Mouse (Mus musculus): ENCODE data around the gene Cyp20a1. TPM values are rescaled to one million over a fixed set of nuclear protein-coding genes. Genes with fewer than 3 reads are reported as not detected.

Gene Cyp20a1
- polyA plus RNA-seq, 1 experiment, result 26.2 TPM

DNA sequence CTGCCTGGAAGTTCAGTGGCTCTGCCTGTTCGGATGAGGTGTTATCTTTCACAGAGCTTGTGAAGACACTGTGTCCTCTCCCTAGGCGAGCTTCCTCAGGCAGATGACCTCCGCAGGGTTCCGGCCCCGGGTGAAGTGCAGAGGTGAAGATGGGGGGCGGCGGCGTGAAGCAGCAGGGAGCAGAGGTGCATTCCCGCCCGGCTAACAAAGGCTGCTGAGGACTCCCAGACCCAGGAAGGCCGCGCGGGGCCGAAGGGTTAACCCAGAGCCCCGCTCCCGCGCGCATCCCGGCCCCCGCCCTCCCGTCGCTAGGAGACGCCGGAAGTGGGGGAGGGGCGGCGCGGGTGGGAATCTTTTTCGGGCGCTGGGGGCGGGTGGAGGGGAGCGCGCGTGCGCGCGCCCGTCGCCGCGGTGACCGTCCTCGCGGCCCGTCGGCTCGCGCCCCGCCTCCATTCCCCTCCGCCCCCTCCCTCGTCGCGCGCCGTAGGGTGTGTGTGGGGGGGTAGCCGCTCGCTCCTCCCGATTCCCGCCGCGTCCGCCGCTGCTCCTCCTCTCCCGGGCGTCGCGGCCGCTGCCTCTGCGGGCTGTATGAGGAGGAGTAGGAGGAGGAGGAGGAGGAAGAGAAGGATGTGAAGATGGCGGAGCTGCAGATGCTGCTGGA lies 66.2 kb downstream of the Cyp20a1 start, which contains the start of gene Abi2:
Gene Abi2 (plus strand): TSS at position 452 of the 661 bp plus-strand sequence.
- Histone ChIP-seq H3K9ac (ENCODE audit: low read depth, poor library complexity, severe bottlenecking) (peak within 1 kb of the TSS; percentile 82), H3K4me1 (ENCODE audit: control insufficient read depth, insufficient read depth, low read length) (no peaks in the 10 kb centered on the region), H3K9me3 (replicated peaks; ENCODE audit: control insufficient read depth, insufficient read depth, low read length, poor library complexity, severe bottlenecking) (no peaks in the 10 kb centered on the region), H3K27me3 (ENCODE audit: control insufficient read depth, insufficient read depth, low read length, poor library complexity, severe bottlenecking) (no peaks in the 10 kb centered on the region), H3K36me3 (ENCODE audit: control insufficient read depth, insufficient read depth, low read length, poor library complexity, severe bottlenecking) (no peaks in the 10 kb centered on the region), H3K4me3 (ENCODE audit: low read depth, low read length) (peak within 1 kb of the TSS; percentile 93), H3K27ac (ENCODE audit: insufficient read depth, low read length) (peak within 1 kb of the TSS; percentile 78)
- TF ChIP-seq EP300 (IDR thresholded peaks at IDR 0.05; ENCODE audit: insufficient read depth, low read depth, low read length) (peak; percentile 14; the same call in 1 of the 2 replicates), CTCF (IDR thresholded peaks at IDR 0.05; ENCODE audit: low read depth, low read length) (no peak), POLR2A (IDR thresholded peaks at IDR 0.05; ENCODE audit: insufficient read depth, low read length) (peak; percentile 21)

DNA sequence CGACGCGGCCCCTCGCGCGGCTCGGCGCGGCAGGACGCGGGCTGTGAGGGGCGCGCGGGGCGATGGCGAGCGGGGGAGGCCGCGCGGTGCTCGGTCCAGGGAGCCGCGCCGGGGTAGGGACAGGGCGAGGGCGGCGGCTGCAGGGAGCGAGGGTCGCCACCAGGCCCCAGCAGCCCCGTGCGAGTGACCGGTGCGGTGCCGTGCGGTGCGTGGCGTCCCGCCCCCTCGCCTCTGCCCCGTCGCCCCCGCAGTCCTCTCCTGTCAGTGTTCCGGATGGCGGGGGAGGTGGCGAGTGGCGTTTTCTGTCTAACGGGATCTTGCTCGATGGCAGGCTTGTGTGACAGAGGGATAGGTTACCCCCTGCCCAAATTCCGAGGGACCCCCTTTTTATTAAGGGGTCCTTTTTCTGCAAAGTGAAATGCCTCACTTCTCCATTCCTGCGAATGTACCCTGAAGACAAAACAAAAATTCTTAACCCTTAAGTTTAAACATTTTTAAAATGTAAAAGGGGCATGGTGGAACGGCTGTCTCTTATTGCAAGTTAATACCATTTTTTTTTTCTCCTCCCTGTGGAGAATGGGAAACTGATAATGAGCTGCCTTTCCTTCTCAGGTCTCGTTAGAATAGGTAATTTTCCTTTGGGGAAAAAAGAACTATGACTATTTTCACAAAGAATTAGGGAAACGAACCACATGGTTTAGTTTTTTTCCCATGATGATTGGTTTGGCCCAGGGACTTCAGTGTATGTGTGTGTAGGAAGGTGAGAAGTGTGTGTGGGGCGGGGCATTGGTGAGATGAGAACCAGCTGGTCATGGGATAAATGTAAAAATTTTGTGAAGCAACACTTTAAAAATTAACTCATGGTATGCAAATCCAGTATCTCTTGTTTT lies 67.0 kb downstream of the Cyp20a1 start:
- peak overlapping the region; percentile 82 for H3K9ac ChIP-seq (ENCODE audit: low read depth, poor library complexity, severe bottlenecking)
- TF ChIP-seq EP300 (IDR thresholded peaks at IDR 0.05; ENCODE audit: insufficient read depth, low read depth, low read length), result no peak

DNA sequence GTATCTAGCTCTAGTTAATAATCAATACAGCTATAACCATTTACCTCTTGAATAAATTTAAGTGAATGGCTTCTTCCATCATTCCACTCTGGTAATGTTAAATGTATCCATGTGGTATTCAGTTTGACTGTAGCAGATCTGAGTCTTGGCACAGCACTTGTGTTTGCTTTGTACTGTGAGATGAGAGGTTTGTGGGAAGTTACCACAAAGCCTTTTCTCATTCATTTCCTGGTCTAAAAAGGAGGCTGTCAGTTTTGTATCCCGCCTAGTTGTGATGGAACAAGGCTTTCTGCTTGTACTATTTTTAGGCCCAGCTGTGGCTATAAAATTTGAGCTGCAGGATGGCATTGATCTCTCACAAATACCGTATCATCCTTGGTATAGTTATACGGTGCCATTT lies 73.6 kb downstream of the Cyp20a1 start:
- Histone ChIP-seq H3K27me3 (ENCODE audit: control insufficient read depth, insufficient read depth, low read length, poor library complexity, severe bottlenecking) (no peaks in the 10 kb centered on the region), H3K4me3 (ENCODE audit: low read depth, low read length) (no peak overlapping the region), H3K27ac (ENCODE audit: insufficient read depth, low read length) (no peak overlapping the region), H3K4me1 (ENCODE audit: control insufficient read depth, insufficient read depth, low read length) (no peaks in the 10 kb centered on the region), H3K36me3 (ENCODE audit: control insufficient read depth, insufficient read depth, low read length, poor library complexity, severe bottlenecking) (no peaks in the 10 kb centered on the region), H3K9me3 (replicated peaks; ENCODE audit: control insufficient read depth, insufficient read depth, low read length, poor library complexity, severe bottlenecking) (no peaks in the 10 kb centered on the region), H3K9ac (ENCODE audit: low read depth, poor library complexity, severe bottlenecking) (no peak overlapping the region)
- no peak for TF ChIP-seq POLR2A (IDR thresholded peaks at IDR 0.05; ENCODE audit: insufficient read depth, low read length)
- no peak for TF ChIP-seq EP300 (IDR thresholded peaks at IDR 0.05; ENCODE audit: insufficient read depth, low read depth, low read length)
- no peak for TF ChIP-seq CTCF (IDR thresholded peaks at IDR 0.05; ENCODE audit: low read depth, low read length)

More for the DNA sequence above, 67.0 kb downstream of the Cyp20a1 start:
- Histone ChIP-seq H3K9me3 (replicated peaks; ENCODE audit: control insufficient read depth, insufficient read depth, low read length, poor library complexity, severe bottlenecking) (no peaks in the 10 kb centered on the region), H3K27ac (ENCODE audit: insufficient read depth, low read length) (peak overlapping the region; percentile 17; the same call in 1 of the 2 replicates), H3K4me1 (ENCODE audit: control insufficient read depth, insufficient read depth, low read length) (no peaks in the 10 kb centered on the region), H3K27me3 (ENCODE audit: control insufficient read depth, insufficient read depth, low read length, poor library complexity, severe bottlenecking) (no peaks in the 10 kb centered on the region), H3K4me3 (ENCODE audit: low read depth, low read length) (peak overlapping the region; percentile 93), H3K36me3 (ENCODE audit: control insufficient read depth, insufficient read depth, low read length, poor library complexity, severe bottlenecking) (no peaks in the 10 kb centered on the region)

DNA sequence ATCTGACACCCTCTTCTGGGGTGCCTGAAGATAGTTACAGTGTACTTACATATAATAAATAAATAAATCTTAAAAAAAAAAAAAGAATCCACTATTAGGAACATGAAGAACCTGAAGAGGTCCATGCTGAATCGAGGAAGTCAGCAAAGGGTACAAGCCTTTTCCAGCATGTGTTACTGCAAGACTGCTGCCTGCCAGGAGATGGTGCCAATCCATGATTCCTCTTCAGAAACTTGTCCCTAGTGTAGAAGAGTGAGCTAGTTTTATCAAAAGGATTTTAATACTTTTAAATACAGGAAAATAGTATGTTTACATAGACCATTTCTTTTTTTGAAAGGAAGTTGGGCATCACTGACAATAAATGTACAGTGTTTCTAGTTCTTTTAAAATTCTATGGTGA lies 80.8 kb downstream of the Cyp20a1 start:
- no peaks in the 10 kb centered on the region for H3K9me3 ChIP-seq (replicated peaks; ENCODE audit: control insufficient read depth, insufficient read depth, low read length, poor library complexity, severe bottlenecking)
- no peaks in the 10 kb centered on the region for H3K27me3 ChIP-seq (ENCODE audit: control insufficient read depth, insufficient read depth, low read length, poor library complexity, severe bottlenecking)
- H3K36me3 ChIP-seq (ENCODE audit: control insufficient read depth, insufficient read depth, low read length, poor library complexity, severe bottlenecking), result no peaks in the 10 kb centered on the region
- no peak overlapping the region for H3K9ac ChIP-seq (ENCODE audit: low read depth, poor library complexity, severe bottlenecking)
- no peak for TF ChIP-seq CTCF (IDR thresholded peaks at IDR 0.05; ENCODE audit: low read depth, low read length)
- TF ChIP-seq EP300 (IDR thresholded peaks at IDR 0.05; ENCODE audit: insufficient read depth, low read depth, low read length), result no peak
- no peak for TF ChIP-seq POLR2A (IDR thresholded peaks at IDR 0.05; ENCODE audit: insufficient read depth, low read length)
- H3K4me3 ChIP-seq (ENCODE audit: low read depth, low read length), result no peak overlapping the region
- H3K4me1 ChIP-seq (ENCODE audit: control insufficient read depth, insufficient read depth, low read length), result peaks cover 2% of the 10 kb centered on the region
- no peak overlapping the region for H3K27ac ChIP-seq (ENCODE audit: insufficient read depth, low read length)

DNA sequence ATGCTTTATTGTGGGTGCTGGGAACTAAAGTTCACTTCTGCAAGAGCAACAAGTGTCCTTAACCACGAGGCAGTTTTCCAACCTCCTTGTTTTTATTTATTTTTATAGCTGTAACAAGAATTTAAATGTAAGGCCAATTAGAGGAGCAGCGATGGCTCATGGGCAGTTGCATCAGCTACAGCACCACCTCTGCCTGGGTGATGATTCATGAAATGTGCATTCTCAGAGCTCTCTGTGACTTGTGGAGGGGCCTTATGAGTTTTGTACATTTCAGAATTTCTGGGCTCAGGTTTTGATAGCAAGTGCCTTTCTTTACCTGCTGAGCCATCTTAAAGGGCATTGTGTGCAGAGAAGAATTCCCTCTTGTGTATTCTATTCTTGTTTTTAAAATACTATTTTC lies 85.2 kb downstream of the Cyp20a1 start:
- peaks cover 2% of the 10 kb centered on the region for H3K4me1 ChIP-seq (ENCODE audit: control insufficient read depth, insufficient read depth, low read length)
- H3K27me3 ChIP-seq (ENCODE audit: control insufficient read depth, insufficient read depth, low read length, poor library complexity, severe bottlenecking), result no peaks in the 10 kb centered on the region
- no peaks in the 10 kb centered on the region for H3K9me3 ChIP-seq (replicated peaks; ENCODE audit: control insufficient read depth, insufficient read depth, low read length, poor library complexity, severe bottlenecking)
- H3K27ac ChIP-seq (ENCODE audit: insufficient read depth, low read length), result no peak overlapping the region
- H3K36me3 ChIP-seq (ENCODE audit: control insufficient read depth, insufficient read depth, low read length, poor library complexity, severe bottlenecking), result no peaks in the 10 kb centered on the region
- H3K4me3 ChIP-seq (ENCODE audit: low read depth, low read length), result no peak overlapping the region
- TF ChIP-seq POLR2A (IDR thresholded peaks at IDR 0.05; ENCODE audit: insufficient read depth, low read length) (no peak), EP300 (IDR thresholded peaks at IDR 0.05; ENCODE audit: insufficient read depth, low read depth, low read length) (no peak), CTCF (IDR thresholded peaks at IDR 0.05; ENCODE audit: low read depth, low read length) (no peak)
- H3K9ac ChIP-seq (ENCODE audit: low read depth, poor library complexity, severe bottlenecking), result no peak overlapping the region

DNA sequence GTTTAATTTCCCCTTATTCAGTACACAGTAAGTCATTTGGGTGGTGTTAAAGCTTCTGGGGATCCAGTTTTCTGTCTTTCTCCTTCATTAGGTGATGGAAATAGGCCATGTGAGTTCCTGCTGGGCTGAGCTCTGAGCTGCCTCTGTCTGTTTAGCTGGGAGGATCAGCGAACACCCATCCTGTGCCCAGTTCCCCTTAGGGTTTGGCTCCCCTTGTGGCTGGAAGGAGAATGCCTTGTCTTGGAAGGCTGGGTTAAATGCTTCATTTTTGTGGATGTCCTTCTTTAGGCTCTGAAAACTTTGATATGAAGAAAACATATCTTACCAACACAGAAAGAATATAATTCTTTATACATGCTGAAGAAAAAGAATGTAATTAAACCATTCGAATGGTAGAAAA lies 85.8 kb downstream of the Cyp20a1 start:
- H3K4me1 ChIP-seq (ENCODE audit: control insufficient read depth, insufficient read depth, low read length), result peaks cover 2% of the 10 kb centered on the region
- no peak overlapping the region for H3K9ac ChIP-seq (ENCODE audit: low read depth, poor library complexity, severe bottlenecking)
- no peak overlapping the region for H3K4me3 ChIP-seq (ENCODE audit: low read depth, low read length)
- no peaks in the 10 kb centered on the region for H3K9me3 ChIP-seq (replicated peaks; ENCODE audit: control insufficient read depth, insufficient read depth, low read length, poor library complexity, severe bottlenecking)
- H3K27ac ChIP-seq (ENCODE audit: insufficient read depth, low read length), result no peak overlapping the region
- no peak for TF ChIP-seq EP300 (IDR thresholded peaks at IDR 0.05; ENCODE audit: insufficient read depth, low read depth, low read length)
- TF ChIP-seq CTCF (IDR thresholded peaks at IDR 0.05; ENCODE audit: low read depth, low read length), result peak; percentile 67
- no peak for TF ChIP-seq POLR2A (IDR thresholded peaks at IDR 0.05; ENCODE audit: insufficient read depth, low read length)
- H3K27me3 ChIP-seq (ENCODE audit: control insufficient read depth, insufficient read depth, low read length, poor library complexity, severe bottlenecking), result no peaks in the 10 kb centered on the region
- H3K36me3 ChIP-seq (ENCODE audit: control insufficient read depth, insufficient read depth, low read length, poor library complexity, severe bottlenecking), result no peaks in the 10 kb centered on the region

Data from ES-Bruce4 (cell line).